Mouse (Mus musculus) midbrain, postnatal 0 days (tissue): ENCODE measurements at regions not wholly inside any gene's neighbourhood (a gene's known extent, or its start where the extent isn't known, plus 50 kb on each side); places are given as distances from the start of the nearest gene placed in this dataset.

Experiments used
- ATAC-seq: fragments of 200-750 bp; cut with Nextera tagmentation; 2 replicates; pipeline ENCODE4 v1.8.0; 2017; ENCODE audit warnings: moderate number of reproducible peaks, mild to moderate bottlenecking, moderate TSS enrichment, moderate library complexity; ENCODE audit not compliant: low FRiP score
- DNase-seq: peaks from one replicate; pipeline ENCODE4 v3.0.0-alpha.2; 2015; ENCODE audit warnings: low spot score
- H3K27ac ChIP-seq: fragments of 300-500 bp; sonication (generic); 2 replicates; pipeline ENCODE4 v1.5.1; 2014; ENCODE audit warnings: low read depth, mild to moderate bottlenecking, low read length, mixed read lengths
- H3K27me3 ChIP-seq: fragments of 300-500 bp; sonication (generic); 2 replicates; pipeline ENCODE4 v1.6.1; 2014; ENCODE audit warnings: low read length, control low read depth, mixed read lengths; ENCODE audit not compliant: insufficient read depth
- H3K36me3 ChIP-seq: fragments of 300-500 bp; sonication (generic); 2 replicates; pipeline ENCODE4 v1.6.1; 2014; ENCODE audit warnings: low read length, control low read depth, mixed read lengths; ENCODE audit not compliant: insufficient read depth
- H3K4me1 ChIP-seq: fragments of 300-500 bp; sonication (generic); 2 replicates; pipeline ENCODE4 v1.6.1; 2014; ENCODE audit warnings: mild to moderate bottlenecking, control low read depth, antibody characterized with exemption, low read length, mixed read lengths; ENCODE audit not compliant: insufficient read depth
- H3K4me2 ChIP-seq: fragments of 300-500 bp; sonication (generic); 2 replicates; pipeline ENCODE4 v1.6.1; 2014; ENCODE audit warnings: low read depth, mild to moderate bottlenecking, low read length, mixed read lengths; ENCODE audit not compliant: poor library complexity, severe bottlenecking
- H3K4me3 ChIP-seq: fragments of 300-500 bp; sonication (generic); 2 replicates; pipeline ENCODE4 v1.5.1; 2014; ENCODE audit warnings: low read depth, mild to moderate bottlenecking, low read length, moderate library complexity
- H3K9ac ChIP-seq: fragments of 300-500 bp; sonication (generic); replicated peaks from 2 replicates; pipeline ENCODE4 v1.6.1; 2014; ENCODE audit warnings: mild to moderate bottlenecking, low read length, moderate library complexity, mixed read lengths; ENCODE audit not compliant: poor library complexity, severe bottlenecking
- H3K9me3 ChIP-seq: fragments of 300-500 bp; sonication (generic); 2 replicates; pipeline ENCODE4 v1.6.1; 2016; ENCODE audit warnings: low read length, control low read depth
- CTCF ChIP-seq: IDR thresholded peaks from 2 replicates; pipeline ENCODE4 v1.5.1; 2016; ENCODE audit warnings: antibody characterized with exemption, mild to moderate bottlenecking
- WGBS: fragments of 180-500 bp; shearing (Covaris S2); extraction: QIAGEN DNeasy Blood & Tissue Kit; methylation state at CpG from one replicate; pipeline ENCODE4 v1.1.7; 2014; 5-methylcytosine and 5-hydroxymethylcytosine counted together

DNA sequence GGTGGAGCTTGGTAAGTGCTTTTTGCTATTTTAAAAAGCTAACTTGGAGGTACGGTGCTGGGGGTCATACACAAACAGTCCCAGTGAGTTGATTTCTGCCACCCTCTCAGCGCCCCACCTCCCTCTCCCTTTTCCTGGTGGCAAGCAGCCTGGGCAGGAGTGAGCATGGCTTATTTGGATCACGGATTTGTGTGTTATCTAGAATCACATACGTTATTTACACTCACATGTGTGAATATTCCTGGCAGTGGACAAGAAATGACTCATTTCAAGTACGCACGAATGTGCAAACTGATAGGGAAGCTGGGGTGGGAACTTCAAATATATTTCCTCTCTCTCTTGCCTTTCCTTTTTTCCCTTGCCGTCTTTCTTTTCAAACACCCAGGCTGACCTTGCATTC lies 75.7 kb upstream of the Jag1 start:
- WGBS: 79% methylated on average over 7 of the region's 7 CpGs
- Histone ChIP-seq H3K4me1 (no peaks in the 10 kb centered on the region), H3K4me2 (no peak overlapping the region), H3K9me3 (no peaks in the 10 kb centered on the region), H3K36me3 (no peaks in the 10 kb centered on the region), H3K27ac (no peak overlapping the region), H3K9ac (no peak overlapping the region), H3K27me3 (no peaks in the 10 kb centered on the region), H3K4me3 (no peak overlapping the region)
- DNase-seq (no peak), ATAC-seq (no peak)
- TF ChIP-seq CTCF: no peak

DNA sequence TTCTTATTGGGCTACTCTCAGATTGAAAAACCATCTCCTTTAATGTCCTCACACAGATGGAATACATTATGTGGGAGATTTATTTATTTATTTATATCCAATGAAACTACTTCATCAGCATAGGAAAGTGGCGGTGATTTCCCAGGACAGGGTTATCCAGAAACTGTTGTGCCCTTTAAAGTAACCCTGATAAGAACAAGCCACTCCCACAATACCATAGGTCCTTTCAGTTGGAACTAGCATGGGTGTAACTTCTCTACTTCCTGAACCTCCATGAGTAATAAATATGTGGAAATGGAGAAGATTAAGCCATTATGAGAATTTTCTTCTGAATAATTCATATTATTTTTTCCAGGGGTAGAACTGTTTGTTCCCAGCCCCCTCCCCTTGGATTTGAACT lies 52.7 kb upstream of the Jag1 start:
- WGBS: 94% methylated on average over 1 of the region's 1 CpGs
- no peak overlapping the region for H3K4me3 ChIP-seq
- no peaks in the 10 kb centered on the region for H3K27me3 ChIP-seq
- DNase-seq (no peak), ATAC-seq (no peak)
- TF ChIP-seq CTCF: no peak
- H3K4me1 ChIP-seq: no peaks in the 10 kb centered on the region
- H3K36me3 ChIP-seq: no peaks in the 10 kb centered on the region
- no peak overlapping the region for H3K4me2 ChIP-seq
- no peak overlapping the region for H3K27ac ChIP-seq
- H3K9ac ChIP-seq: no peak overlapping the region
- no peaks in the 10 kb centered on the region for H3K9me3 ChIP-seq

DNA sequence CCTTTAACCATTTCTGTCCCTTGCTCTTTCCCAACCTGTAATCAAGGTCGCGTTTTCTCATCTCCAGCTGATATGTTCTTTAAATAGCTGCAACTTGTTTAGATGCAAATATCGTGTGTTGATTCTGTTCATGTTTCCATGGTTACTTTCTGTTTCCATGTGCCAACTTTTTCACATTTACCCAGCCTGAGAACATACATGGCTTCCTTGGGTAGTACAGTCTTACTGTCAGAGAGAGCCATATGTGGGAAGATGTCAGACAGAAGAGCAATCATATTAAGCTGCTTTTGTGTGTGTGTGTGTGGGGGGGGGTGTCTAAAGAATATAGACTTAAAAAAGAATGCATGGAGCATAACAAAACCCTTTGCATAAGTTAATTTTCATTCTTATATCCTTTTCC lies 52.2 kb upstream of the Jag1 start:
- Histone ChIP-seq H3K9me3 (no peaks in the 10 kb centered on the region), H3K4me3 (no peak overlapping the region), H3K9ac (no peak overlapping the region), H3K27me3 (no peaks in the 10 kb centered on the region), H3K36me3 (no peaks in the 10 kb centered on the region), H3K27ac (no peak overlapping the region), H3K4me1 (no peaks in the 10 kb centered on the region), H3K4me2 (no peak overlapping the region)
- no peak for ATAC-seq
- TF ChIP-seq CTCF: no peak
- WGBS: 70% methylated on average over 3 of the region's 3 CpGs
- DNase-seq: no peak
